Mouse (Mus musculus): ENCODE measurements around the gene Herc1. TPM values are rescaled to one million over a fixed set of nuclear protein-coding genes. Genes with fewer than 3 reads are reported as not detected.

Gene Herc1
- polyA plus RNA-seq, 1 experiment from 2014 or later = 47.8 TPM

GRCm38 (mm10) chr9:66465087-66465486, 114.8 kb downstream of the Herc1 start:
- 61% methylated on average over 4 of the region's 4 CpGs for WGBS
- Histone ChIP-seq H3K4me2 (no peak overlapping the region), H3K9me3 (no peaks in the 10 kb centered on the region), H3K4me1 (replicated peaks) (no peaks in the 10 kb centered on the region), H3K4me3 (no peak overlapping the region), H3K27ac (no peak overlapping the region), H3K27me3 (no peaks in the 10 kb centered on the region), H3K9ac (no peak overlapping the region), H3K36me3 (peaks cover 52% of the 10 kb centered on the region)
- no peak for ATAC-seq (ENCODE audit: low FRiP score)

DNA sequence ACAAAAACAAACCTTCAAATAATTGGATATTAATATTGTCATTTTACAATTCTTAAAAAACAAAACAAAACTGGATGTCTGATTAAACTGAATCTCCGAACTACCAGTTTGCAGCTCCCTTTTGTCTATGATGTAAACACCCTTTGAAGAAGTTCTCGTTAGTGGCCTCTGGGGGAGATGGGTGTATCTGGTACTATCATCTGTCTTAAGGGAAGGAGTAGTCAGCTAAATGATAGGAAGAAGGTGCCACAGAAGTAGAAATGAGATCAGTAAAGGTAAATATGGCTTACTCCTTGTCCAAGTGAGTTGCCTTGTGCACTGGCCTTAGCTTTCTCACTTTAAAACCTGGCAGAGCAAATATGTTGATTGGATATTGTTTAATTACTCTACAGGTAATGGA, 127.5 kb downstream of the Herc1 start:
- WGBS = 89% methylated on average over 2 of the region's 2 CpGs
- no peak overlapping the region for H3K9ac ChIP-seq
- no peaks in the 10 kb centered on the region for H3K27me3 ChIP-seq
- H3K4me1 ChIP-seq (replicated peaks) = no peaks in the 10 kb centered on the region
- no peak overlapping the region for H3K4me3 ChIP-seq
- no peaks in the 10 kb centered on the region for H3K9me3 ChIP-seq
- no peak for ATAC-seq (ENCODE audit: low FRiP score)
- no peak overlapping the region for H3K27ac ChIP-seq
- H3K4me2 ChIP-seq = no peak overlapping the region
- peaks cover 62% of the 10 kb centered on the region for H3K36me3 ChIP-seq

DNA sequence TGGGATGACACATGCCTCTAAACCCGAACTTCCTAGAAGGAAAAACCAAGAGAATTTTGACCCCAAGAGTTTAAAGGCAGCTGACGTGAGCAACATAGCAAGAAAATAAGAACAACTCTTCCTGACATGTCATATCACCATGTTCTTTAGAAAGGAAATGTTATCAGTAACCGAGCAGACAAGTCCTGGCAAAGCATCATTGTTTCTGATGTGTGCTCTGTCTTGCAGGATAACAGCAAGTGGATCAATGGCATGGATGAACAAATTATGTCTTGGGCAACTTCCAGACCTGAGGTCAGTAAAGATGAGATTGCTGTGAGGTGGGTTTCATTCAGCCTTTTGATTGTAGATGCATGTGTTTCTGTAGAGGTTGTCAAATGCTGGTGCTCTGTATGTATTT, 133.2 kb downstream of the Herc1 start:
- H3K27ac ChIP-seq = no peak overlapping the region
- ATAC-seq (ENCODE audit: low FRiP score) = no peak
- no peaks in the 10 kb centered on the region for H3K4me1 ChIP-seq (replicated peaks)
- 90% methylated on average over 3 of the region's 3 CpGs for WGBS
- H3K9ac ChIP-seq = no peak overlapping the region
- H3K9me3 ChIP-seq = no peaks in the 10 kb centered on the region
- H3K27me3 ChIP-seq = no peaks in the 10 kb centered on the region
- H3K4me2 ChIP-seq = no peak overlapping the region
- H3K36me3 ChIP-seq = peaks cover 73% of the 10 kb centered on the region
- H3K4me3 ChIP-seq = no peak overlapping the region

GRCm38 (mm10) chr9:66488786-66489185, 138.5 kb downstream of the Herc1 start:
- Histone ChIP-seq H3K4me3 (no peak overlapping the region), H3K4me2 (no peak overlapping the region), H3K9me3 (no peaks in the 10 kb centered on the region), H3K4me1 (replicated peaks) (no peaks in the 10 kb centered on the region), H3K9ac (no peak overlapping the region), H3K36me3 (peaks cover 93% of the 10 kb centered on the region), H3K27ac (no peak overlapping the region), H3K27me3 (no peaks in the 10 kb centered on the region)
- no peak for ATAC-seq (ENCODE audit: low FRiP score)

- Histone ChIP-seq H3K9me3 (no peaks in the 10 kb centered on the region), H3K4me1 (replicated peaks) (no peaks in the 10 kb centered on the region), H3K9ac (no peak overlapping the region), H3K4me2 (no peak overlapping the region), H3K36me3 (peaks cover 93% of the 10 kb centered on the region), H3K27me3 (no peaks in the 10 kb centered on the region), H3K27ac (no peak overlapping the region), H3K4me3 (no peak overlapping the region)
- ATAC-seq (ENCODE audit: low FRiP score) = no peak
- 93% methylated on average over 1 of the region's 1 CpGs for WGBS
These were observed 142.1 kb downstream of the Herc1 start for GRCm38 (mm10) chr9:66492361-66492760.

DNA sequence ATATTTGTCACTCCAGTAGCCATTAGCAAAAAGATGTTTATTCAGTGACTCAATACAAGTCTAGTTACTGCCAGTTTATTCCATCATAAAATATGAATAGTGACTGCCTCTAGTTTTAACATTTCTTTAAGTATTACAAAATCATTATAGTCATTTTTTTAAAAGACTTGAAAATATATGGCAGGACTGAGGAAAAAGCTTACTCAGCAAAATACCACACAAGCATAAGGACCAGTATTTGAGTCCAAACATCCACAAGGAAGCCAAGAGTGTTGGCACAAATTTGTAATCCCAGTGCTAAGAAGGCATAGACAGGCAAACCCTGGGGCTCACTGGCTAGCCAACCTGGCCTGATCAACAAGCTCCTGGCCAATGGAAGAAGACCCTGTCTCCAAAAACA, 143.7 kb downstream of the Herc1 start:
- H3K4me2 ChIP-seq = no peak overlapping the region
- H3K9ac ChIP-seq = no peak overlapping the region
- H3K4me3 ChIP-seq = no peak overlapping the region
- peaks cover 91% of the 10 kb centered on the region for H3K36me3 ChIP-seq
- no peaks in the 10 kb centered on the region for H3K27me3 ChIP-seq
- ATAC-seq (ENCODE audit: low FRiP score) = no peak
- no peaks in the 10 kb centered on the region for H3K9me3 ChIP-seq
- H3K27ac ChIP-seq = no peak overlapping the region
- no peaks in the 10 kb centered on the region for H3K4me1 ChIP-seq (replicated peaks)

DNA sequence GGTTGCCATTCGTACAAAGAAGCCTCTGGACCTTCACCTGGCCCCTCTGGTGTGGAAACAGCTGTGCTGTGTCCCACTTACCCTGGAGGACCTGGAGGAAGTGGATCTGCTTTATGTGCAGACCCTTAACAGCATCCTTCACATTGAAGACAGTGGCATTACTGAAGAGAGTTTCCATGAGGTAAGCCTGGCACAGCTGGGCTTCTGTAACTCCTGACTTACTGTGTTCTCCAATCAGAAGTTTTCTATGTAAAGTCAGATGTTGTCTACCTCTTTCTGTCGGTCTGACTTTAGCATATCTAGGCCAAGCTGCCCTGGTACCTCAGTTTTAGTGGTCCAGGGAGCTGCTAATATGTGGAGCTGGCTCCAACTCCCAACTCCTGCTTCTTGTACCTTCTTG, 151.0 kb downstream of the Herc1 start:
- ATAC-seq (ENCODE audit: low FRiP score) = no peak
- H3K4me1 ChIP-seq (replicated peaks) = peaks cover 18% of the 10 kb centered on the region
- H3K27ac ChIP-seq = no peak overlapping the region
- H3K9me3 ChIP-seq = no peaks in the 10 kb centered on the region
- H3K9ac ChIP-seq = no peak overlapping the region
- H3K4me2 ChIP-seq = no peak overlapping the region
- WGBS = 96% methylated on average over 2 of the region's 2 CpGs
- peaks cover 83% of the 10 kb centered on the region for H3K36me3 ChIP-seq
- no peaks in the 10 kb centered on the region for H3K27me3 ChIP-seq
- H3K4me3 ChIP-seq = no peak overlapping the region

GRCm38 (mm10) chr9:66503879-66504411, 153.7 kb downstream of the Herc1 start:
- Histone ChIP-seq H3K4me1 (replicated peaks) (peaks cover 23% of the 10 kb centered on the region), H3K36me3 (peaks cover 87% of the 10 kb centered on the region), H3K4me2 (no peak overlapping the region), H3K27ac (no peak overlapping the region), H3K27me3 (no peaks in the 10 kb centered on the region), H3K9ac (no peak overlapping the region), H3K4me3 (no peak overlapping the region), H3K9me3 (no peaks in the 10 kb centered on the region)
- no peak for ATAC-seq (ENCODE audit: low FRiP score)
- WGBS = 85% methylated on average over 4 of the region's 4 CpGs

DNA sequence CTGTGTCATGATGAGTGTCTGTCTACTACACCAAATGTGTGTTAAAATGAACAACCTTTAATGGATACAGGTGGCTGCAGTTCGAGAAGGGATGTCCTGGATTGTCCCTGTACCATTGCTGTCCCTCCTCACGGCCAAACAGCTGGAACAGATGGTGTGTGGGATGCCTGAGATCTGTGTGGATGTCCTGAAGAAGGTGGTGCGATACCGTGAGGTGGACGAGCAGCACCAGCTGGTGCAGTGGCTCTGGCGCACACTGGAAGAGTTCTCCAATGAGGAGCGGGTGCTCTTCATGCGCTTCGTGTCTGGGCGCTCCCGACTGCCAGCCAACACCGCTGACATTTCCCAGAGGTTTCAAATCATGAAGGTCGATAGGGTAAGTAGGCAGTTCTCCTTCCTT, 154.3 kb downstream of the Herc1 start:
- Histone ChIP-seq H3K27me3 (no peaks in the 10 kb centered on the region), H3K27ac (peak overlapping the region; percentile 76), H3K36me3 (peaks cover 87% of the 10 kb centered on the region), H3K4me1 (replicated peaks) (peaks cover 24% of the 10 kb centered on the region), H3K9ac (no peak overlapping the region), H3K4me2 (no peak overlapping the region), H3K4me3 (no peak overlapping the region), H3K9me3 (no peaks in the 10 kb centered on the region)
- ATAC-seq (ENCODE audit: low FRiP score) = no peak
- 85% methylated on average over 13 of the region's 13 CpGs for WGBS

DNA sequence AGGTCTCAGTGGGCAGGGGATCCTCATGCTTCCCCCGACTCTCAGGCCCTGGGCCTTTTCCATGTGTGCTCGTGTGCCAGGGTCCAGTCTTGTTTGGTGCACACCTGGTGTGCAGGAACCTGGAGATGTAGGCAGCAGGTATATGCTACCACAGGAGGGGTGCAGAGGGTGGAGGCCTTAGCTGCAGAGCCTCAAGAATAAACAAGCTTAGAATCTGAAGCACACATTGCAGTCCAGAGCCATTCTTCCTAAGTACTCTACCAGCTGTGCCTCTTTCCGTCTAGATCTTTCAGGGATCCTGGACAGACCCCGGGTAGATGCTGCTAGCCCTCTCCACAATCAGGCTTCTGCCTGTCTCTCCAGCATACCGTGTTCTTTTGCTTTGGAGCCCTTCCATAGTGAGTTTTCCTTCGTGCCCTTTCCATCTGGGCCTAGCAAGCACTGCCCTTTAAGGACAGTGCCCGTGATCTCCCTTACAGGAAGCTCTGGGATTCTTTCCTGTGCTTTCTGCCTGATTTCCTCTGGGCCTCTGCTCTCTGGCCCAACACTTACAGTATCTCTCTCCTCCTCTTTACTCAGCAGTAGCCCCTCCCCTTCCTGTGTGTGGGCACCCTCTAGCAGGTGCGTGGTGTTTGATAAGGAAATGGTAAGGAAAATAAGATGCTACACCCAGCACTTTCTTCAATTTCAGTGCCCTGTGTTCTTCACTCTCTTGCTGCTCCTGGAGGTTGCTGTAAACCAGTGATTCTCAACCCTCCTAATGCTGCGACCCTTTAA, 155.1 kb downstream of the Herc1 start:
- WGBS = 59% methylated on average over 9 of the region's 9 CpGs
- ATAC-seq (ENCODE audit: low FRiP score) = no peak
- no peaks in the 10 kb centered on the region for H3K9me3 ChIP-seq
- peaks cover 85% of the 10 kb centered on the region for H3K36me3 ChIP-seq
- H3K4me1 ChIP-seq (replicated peaks) = peaks cover 32% of the 10 kb centered on the region
- no peak overlapping the region for H3K4me3 ChIP-seq
- peak overlapping the region; percentile 55 for H3K9ac ChIP-seq
- H3K27ac ChIP-seq = peak overlapping the region; percentile 76
- no peak overlapping the region for H3K4me2 ChIP-seq
- H3K27me3 ChIP-seq = no peaks in the 10 kb centered on the region

- H3K27me3 ChIP-seq = no peaks in the 10 kb centered on the region
- peaks cover 78% of the 10 kb centered on the region for H3K36me3 ChIP-seq
- no peak overlapping the region for H3K4me3 ChIP-seq
- H3K9me3 ChIP-seq = no peaks in the 10 kb centered on the region
- peaks cover 39% of the 10 kb centered on the region for H3K4me1 ChIP-seq (replicated peaks)
- no peak overlapping the region for H3K9ac ChIP-seq
- H3K27ac ChIP-seq = peak overlapping the region; percentile 76
- ATAC-seq (ENCODE audit: low FRiP score) = peak; percentile 31; the same call in 1 of the 2 replicates
- WGBS = 19% methylated on average over 4 of the region's 4 CpGs
- no peak overlapping the region for H3K4me2 ChIP-seq
These were observed 155.8 kb downstream of the Herc1 start for GRCm38 (mm10) chr9:66506011-66506410.

- ATAC-seq (ENCODE audit: low FRiP score) = no peak
- H3K36me3 ChIP-seq = peaks cover 74% of the 10 kb centered on the region
- peaks cover 40% of the 10 kb centered on the region for H3K4me1 ChIP-seq (replicated peaks)
- no peaks in the 10 kb centered on the region for H3K9me3 ChIP-seq
- H3K4me2 ChIP-seq = no peak overlapping the region
- H3K27ac ChIP-seq = peak overlapping the region; percentile 76
- no peak overlapping the region for H3K4me3 ChIP-seq
- no peak overlapping the region for H3K9ac ChIP-seq
- no peaks in the 10 kb centered on the region for H3K27me3 ChIP-seq
These were observed 156.2 kb downstream of the Herc1 start for GRCm38 (mm10) chr9:66506424-66506823.

- no peak for ATAC-seq (ENCODE audit: low FRiP score)
- no peaks in the 10 kb centered on the region for H3K27me3 ChIP-seq
- peaks cover 63% of the 10 kb centered on the region for H3K36me3 ChIP-seq
- H3K9me3 ChIP-seq = no peaks in the 10 kb centered on the region
- H3K9ac ChIP-seq = 0 out of 2 replicates have a peak overlapping the region, but pooled peaks have one; percentile 1
- WGBS = 87% methylated on average over 3 of the region's 3 CpGs
- H3K4me2 ChIP-seq = no peak overlapping the region
- H3K27ac ChIP-seq = no peak overlapping the region
- H3K4me1 ChIP-seq (replicated peaks) = peaks cover 43% of the 10 kb centered on the region
- no peak overlapping the region for H3K4me3 ChIP-seq
These were observed 157.4 kb downstream of the Herc1 start for GRCm38 (mm10) chr9:66507684-66508083.

All from hindbrain, embryonic 13.5 days (tissue).